Mouse (Mus musculus) spleen, adult 2 months (tissue): ENCODE data around the gene Il1r2.

Experiments used
- CTCF ChIP-seq: fragments of 200-500 bp; IDR thresholded peaks from 2 replicates; pipeline ENCODE4 v1.5.1; 2011; ENCODE audit warnings: mild to moderate bottlenecking, inconsistent platforms; ENCODE audit not compliant: insufficient read depth, insufficient read length, insufficient replicate concordance; ENCODE audit errors: extremely low read depth
- POLR2A ChIP-seq: fragments of 200-500 bp; IDR thresholded peaks from 2 replicates; pipeline ENCODE4 v1.6.1; 2011; ENCODE audit warnings: low read depth, low read length, inconsistent platforms

- no peak for TF ChIP-seq CTCF
- no peak for TF ChIP-seq POLR2A
These were observed 27.3 kb upstream of the Il1r2 start for GRCm38 (mm10) chr1:40046600-40046999.
